Mouse (Mus musculus) left cerebral cortex, adult 18-20 months (tissue): ENCODE results near the gene Angptl2. TPM values are rescaled to one million over a fixed set of nuclear protein-coding genes. Genes with fewer than 3 reads are reported as not detected.
"Not testable (repeated sequence)": the region's sequence is repeated elsewhere in the genome, so short reads cannot be mapped to it uniquely, and the experiment has no call there.

Experiments
- DNase-seq, 2 experiments: peaks; one replicate each; pipeline ENCODE4 v3.0.0; 2021 to 2022; ENCODE audit warnings: low spot score in 2 of 2, mixed read lengths in 1 of 2
- total RNA-seq, 2 experiments: library from RNA; stranded (reverse); gene quantifications; 2 replicates each; pipeline ENCODE4 v1.2.3; 2021

The Angptl2 gene
- total RNA-seq, 2 experiments from 2014 or later = 2.5 TPM

- DNase-seq = no peak
Measured at GRCm38 (mm10) chr2:33189976-33190375, 25.9 kb upstream of the Angptl2 start.

- DNase-seq = no peak
Measured at GRCm38 (mm10) chr2:33200368-33201068, 15.4 kb upstream of the Angptl2 start.

- no peak for DNase-seq
Measured at GRCm38 (mm10) chr2:33203284-33203683, 12.6 kb upstream of the Angptl2 start.

- no peak for DNase-seq
Measured at GRCm38 (mm10) chr2:33204980-33205379, 10.9 kb upstream of the Angptl2 start.

- no peak for DNase-seq
Measured at GRCm38 (mm10) chr2:33205939-33206525, 9.8 kb upstream of the Angptl2 start.

GRCm38 (mm10) chr2:33207069-33207468 lies 8.8 kb upstream of the Angptl2 start:
- no peak for DNase-seq

GRCm38 (mm10) chr2:33208134-33208533 lies 7.7 kb upstream of the Angptl2 start:
- no peak for DNase-seq

GRCm38 (mm10) chr2:33210841-33211240 lies 5.0 kb upstream of the Angptl2 start:
- DNase-seq = no peak

GRCm38 (mm10) chr2:33211263-33211662 lies 4.6 kb upstream of the Angptl2 start:
- not testable (repeated sequence) for DNase-seq

GRCm38 (mm10) chr2:33215177-33215699 lies 631 bp upstream of the Angptl2 start:
- no peak for DNase-seq

- no peak for DNase-seq
Measured at GRCm38 (mm10) chr2:33216645-33217424, 966 bp downstream of the Angptl2 start.

GRCm38 (mm10) chr2:33217425-33217794 lies 1.5 kb downstream of the Angptl2 start:
- no peak for DNase-seq

- peak; percentile 44 to 55 for DNase-seq
Measured at GRCm38 (mm10) chr2:33218903-33219625, 3.2 kb downstream of the Angptl2 start.

- no peak for DNase-seq
Measured at GRCm38 (mm10) chr2:33219637-33220036, 3.8 kb downstream of the Angptl2 start.

GRCm38 (mm10) chr2:33220246-33220645 lies 4.4 kb downstream of the Angptl2 start:
- peak in 1 of 2 experiments; percentile 54 for DNase-seq

GRCm38 (mm10) chr2:33220674-33221338 lies 4.9 kb downstream of the Angptl2 start:
- no peak for DNase-seq

GRCm38 (mm10) chr2:33221339-33221900 lies 5.6 kb downstream of the Angptl2 start:
- DNase-seq = peak; percentile 39 to 62

- no peak for DNase-seq
Measured at GRCm38 (mm10) chr2:33222480-33222879, 6.6 kb downstream of the Angptl2 start.

- no peak for DNase-seq
Measured at GRCm38 (mm10) chr2:33223656-33224358, 7.9 kb downstream of the Angptl2 start.

GRCm38 (mm10) chr2:33225921-33226320 lies 10.1 kb downstream of the Angptl2 start:
- no peak for DNase-seq
